Mouse (Mus musculus) stomach, postnatal 0 days (tissue): ENCODE data around the gene Olfr1380.
"Not testable (repeated sequence)": the region's sequence is repeated elsewhere in the genome, so short reads cannot be mapped to it uniquely, and the experiment has no call there.

Experiments used
- CTCF ChIP-seq: IDR thresholded peaks from 2 replicates; pipeline ENCODE4 v1.5.1; 2016; ENCODE audit warnings: antibody characterized with exemption, low read depth, mild to moderate bottlenecking, moderate library complexity
- EP300 ChIP-seq: optimal IDR thresholded peaks from 2 replicates; pipeline ENCODE3; 2016; ENCODE audit warnings: antibody characterized with exemption

- peak; percentile 67 for TF ChIP-seq CTCF
- TF ChIP-seq EP300 = not testable (repeated sequence)
Measured at GRCm38 (mm10) chr11:49536631-49537030, 20.0 kb upstream of the Olfr1380 start.
